Mouse (Mus musculus) brain, embryonic 14.5 days (tissue): Measurements from ENCODE around the gene Trim37.

Source experiments
- CTCF ChIP-seq: fragments of 200-500 bp; IDR thresholded peaks from 2 replicates; pipeline ENCODE4 v1.5.1; 2012; ENCODE audit warnings: inconsistent platforms, mild to moderate bottlenecking, moderate library complexity, borderline replicate concordance; ENCODE audit not compliant: insufficient read depth, insufficient read length; ENCODE audit errors: extremely low read depth
- POLR2A ChIP-seq: fragments of 200-500 bp; IDR thresholded peaks from 2 replicates; pipeline ENCODE4 v1.6.1; 2012; ENCODE audit warnings: mild to moderate bottlenecking, inconsistent platforms, borderline replicate concordance; ENCODE audit not compliant: poor library complexity, insufficient read depth, insufficient read length, severe bottlenecking; ENCODE audit errors: extremely low read depth

- TF ChIP-seq CTCF (peak; percentile 31; the same call in 1 of the 2 replicates), POLR2A (no peak)
These were observed 141.9 kb downstream of the Trim37 start for GRCm38 (mm10) chr11:87268803-87269202.
